Mouse (Mus musculus) induced T-regulatory cell, adult 2 months (primary cell): ENCODE measurements around the gene Scn7a.

Experiments used
- DNase-seq: peaks from one replicate; pipeline ENCODE4 v3.0.0-alpha.2; 2012; ENCODE audit warnings: low read depth

Scn7a gene

DNA sequence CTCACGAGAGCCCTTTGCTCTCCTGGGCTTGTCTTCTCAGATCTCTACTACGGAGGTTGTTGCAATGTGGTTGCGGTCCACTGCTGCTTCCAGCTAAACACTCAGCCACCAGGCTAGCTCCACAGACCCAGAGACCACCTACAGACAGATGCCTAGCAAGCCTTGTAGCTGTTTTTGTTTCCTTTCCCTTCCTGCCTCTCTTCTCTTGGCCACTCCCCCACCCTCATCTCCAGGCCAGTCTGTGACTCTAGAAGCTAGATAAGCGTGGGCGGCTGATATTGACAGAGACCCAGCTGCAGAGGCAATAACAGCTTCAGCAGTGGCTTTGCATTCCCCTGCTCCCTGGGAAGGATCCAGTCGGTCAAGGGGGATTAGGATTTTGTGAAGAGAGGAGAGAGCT lies at the start of gene Scn7a:
TSS of gene Scn7a (minus strand) at position 150 of the 400 bp plus-strand sequence.
- no peak for DNase-seq

DNA sequence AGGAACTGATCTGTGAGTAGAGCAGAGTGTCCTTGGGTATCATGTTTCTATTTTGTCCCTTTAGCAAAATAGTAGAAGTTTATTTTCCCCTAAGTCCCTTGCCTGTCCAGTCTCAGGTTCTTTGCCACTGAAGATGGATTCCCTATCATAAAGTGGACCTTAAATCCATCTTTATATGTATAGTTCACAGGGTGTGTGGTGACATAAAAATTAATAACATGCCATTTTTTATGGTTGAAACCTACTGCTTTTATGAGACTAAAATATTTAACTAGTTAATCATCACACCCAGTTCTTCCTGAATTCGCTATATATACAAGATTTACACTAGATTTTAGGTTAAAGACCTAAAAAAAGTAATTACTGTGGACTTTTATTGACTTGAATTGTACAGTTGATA lies 43.0 kb upstream of the Scn7a start:
- no peak for DNase-seq

- DNase-seq: no peak
These were observed 35.3 kb upstream of the Scn7a start for GRCm38 (mm10) chr2:66819862-66820559.

- DNase-seq: peak; percentile 12
These were observed 15.0 kb upstream of the Scn7a start for GRCm38 (mm10) chr2:66799676-66800249.

DNA sequence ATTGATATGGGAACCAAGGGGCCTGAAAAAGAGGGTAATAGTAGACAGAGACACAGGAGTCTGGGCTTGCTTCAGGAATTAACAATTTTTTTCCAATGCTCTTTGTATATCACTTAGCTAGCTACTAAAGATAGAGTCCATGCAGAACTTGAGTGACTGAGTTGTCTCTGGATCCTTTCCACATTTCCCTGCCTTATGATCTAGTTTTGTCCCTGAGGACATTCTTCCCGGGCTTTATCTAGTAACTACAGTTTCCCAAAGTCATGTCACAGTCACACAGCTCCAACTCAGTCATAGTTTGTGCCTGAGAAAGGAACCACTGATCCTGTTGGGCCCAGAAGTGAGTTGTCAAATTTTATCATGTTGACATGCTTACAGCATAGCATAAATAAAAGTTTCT lies 12.8 kb upstream of the Scn7a start:
- no peak for DNase-seq

DNA sequence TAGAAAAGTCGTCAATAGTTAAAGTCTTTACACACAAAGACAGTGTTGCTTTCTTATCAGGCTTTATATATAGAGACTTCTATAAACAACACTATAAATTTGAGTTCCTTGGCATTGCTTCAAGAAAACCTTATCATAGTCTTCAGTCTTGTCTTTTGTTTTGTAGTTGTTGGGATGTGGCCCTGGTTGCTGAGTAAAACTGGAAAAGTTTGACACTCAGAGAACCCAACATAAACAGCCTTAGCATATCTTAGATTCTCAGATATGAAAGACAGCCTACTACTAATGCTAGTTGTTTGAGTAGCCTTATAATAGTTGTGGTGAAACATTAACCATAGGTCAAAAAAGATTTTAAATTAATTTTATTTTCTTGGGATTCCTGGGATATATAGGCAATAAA lies 6.9 kb upstream of the Scn7a start:
- no peak for DNase-seq

GRCm38 (mm10) chr2:66780884-66781283 lies 3.8 kb downstream of the Scn7a start:
- no peak for DNase-seq

- no peak for DNase-seq
These were observed 16.7 kb downstream of the Scn7a start for GRCm38 (mm10) chr2:66767980-66768379.

DNA sequence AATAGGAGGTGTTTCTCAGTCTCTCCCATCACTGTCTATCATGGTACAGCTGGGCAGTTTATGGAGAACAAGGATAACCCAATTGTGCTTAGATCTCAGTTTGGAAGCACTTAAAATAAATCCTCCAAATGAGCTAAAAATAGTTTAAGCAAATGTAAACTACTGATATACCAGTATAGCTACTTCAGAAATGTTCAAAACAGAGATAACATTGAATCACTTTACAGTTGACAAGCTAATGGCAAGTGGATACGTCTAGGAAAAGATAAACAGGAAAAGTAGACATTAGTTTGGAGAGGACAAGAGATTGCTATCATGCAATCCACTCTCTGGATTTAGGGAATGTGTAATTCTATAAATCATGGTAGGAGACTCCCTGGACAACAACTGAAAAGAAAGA lies 19.5 kb downstream of the Scn7a start:
- DNase-seq: no peak

DNA sequence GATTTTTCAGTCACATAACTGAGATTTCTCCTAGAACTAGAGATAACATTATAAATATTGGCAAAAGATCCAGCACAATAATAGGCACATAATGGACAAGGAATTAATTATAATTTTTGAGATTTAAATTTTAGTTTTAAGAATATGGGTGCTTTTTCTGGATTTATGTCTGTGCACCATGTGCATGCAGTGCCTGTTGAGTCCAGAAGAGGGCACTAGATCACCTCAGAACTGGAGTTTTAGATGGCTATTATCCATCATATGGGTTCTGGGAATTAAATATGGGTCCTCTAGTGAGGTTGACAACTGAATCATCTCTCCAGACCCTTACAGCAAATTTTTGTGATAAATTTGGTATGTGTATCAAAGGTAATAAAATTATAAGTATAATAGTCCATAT lies 21.8 kb downstream of the Scn7a start:
- no peak for DNase-seq

GRCm38 (mm10) chr2:66728002-66728401 lies 56.7 kb downstream of the Scn7a start:
- no peak for DNase-seq

- no peak for DNase-seq
These were observed 57.1 kb downstream of the Scn7a start for GRCm38 (mm10) chr2:66727585-66727974.

- DNase-seq: no peak
These were observed 57.7 kb downstream of the Scn7a start for GRCm38 (mm10) chr2:66726878-66727584.

- DNase-seq: no peak
These were observed 72.6 kb downstream of the Scn7a start for GRCm38 (mm10) chr2:66712071-66712470.

DNA sequence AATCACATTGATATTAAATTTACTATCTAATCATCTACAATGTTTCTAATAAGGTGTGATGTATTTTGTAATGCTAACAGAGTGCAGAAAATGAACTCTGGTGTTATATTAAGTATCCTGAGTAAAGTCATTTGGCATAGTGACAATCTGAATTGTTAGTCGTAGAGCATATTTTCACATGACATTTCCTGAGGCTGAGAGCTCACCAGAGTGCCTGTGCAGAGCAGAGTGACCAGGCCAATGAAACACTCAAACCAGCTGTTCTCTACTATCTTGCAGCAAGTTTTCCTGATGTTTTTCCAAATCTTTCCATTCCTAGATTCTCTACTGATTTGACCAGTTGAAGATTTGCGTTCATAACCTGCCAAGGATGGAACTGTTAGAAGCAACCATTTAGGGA lies 92.4 kb downstream of the Scn7a start:
- no peak for DNase-seq

DNA sequence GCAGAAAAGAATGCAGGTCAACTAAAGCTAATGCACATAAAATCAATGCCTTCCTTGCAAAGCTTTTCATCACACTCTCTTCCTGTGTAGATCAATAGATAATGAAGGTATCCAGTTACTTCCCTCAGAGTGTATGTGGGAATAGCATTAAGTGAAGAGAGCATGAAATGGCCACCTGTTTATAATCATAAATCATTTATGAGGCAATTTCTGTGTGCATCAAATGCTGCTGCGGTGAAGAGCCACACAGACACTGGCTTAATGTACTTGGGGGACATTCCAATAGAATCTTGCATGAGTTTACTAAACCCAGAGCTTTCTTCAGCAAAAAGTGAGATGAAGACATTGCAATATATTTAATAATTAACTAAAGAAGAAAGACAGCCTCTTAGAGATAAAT lies 122.7 kb downstream of the Scn7a start:
- DNase-seq: no peak

- DNase-seq: no peak
These were observed 128.3 kb downstream of the Scn7a start for GRCm38 (mm10) chr2:66656430-66656829.

GRCm38 (mm10) chr2:66655431-66655830 lies 129.3 kb downstream of the Scn7a start:
- DNase-seq: no peak

- DNase-seq: peak; percentile 8
These were observed 140.3 kb downstream of the Scn7a start for GRCm38 (mm10) chr2:66644384-66644783.

GRCm38 (mm10) chr2:66634580-66635359 lies 149.9 kb downstream of the Scn7a start, which contains the start of gene Scn9a:
Gene Scn9a (minus strand): TSS chr2:66634962.
- no peak for DNase-seq

GRCm38 (mm10) chr2:66632728-66633127 lies 152.0 kb downstream of the Scn7a start:
- DNase-seq: no peak
